Mouse (Mus musculus) ES-Bruce4 (cell line): ENCODE measurements around the gene Chst12.

Source experiments
- CTCF ChIP-seq: IDR thresholded peaks from one replicate; pipeline ENCODE4 v1.8.1; 2011; ENCODE audit warnings: low read depth, low read length
- EP300 ChIP-seq: IDR thresholded peaks from 2 replicates; pipeline ENCODE4 v1.6.1; 2011; ENCODE audit warnings: low read depth, low read length; ENCODE audit not compliant: insufficient read depth
- POLR2A ChIP-seq: IDR thresholded peaks from one replicate; pipeline ENCODE4 v1.8.1; 2011; ENCODE audit warnings: low read length; ENCODE audit not compliant: insufficient read depth

- TF ChIP-seq EP300 (no peak), POLR2A (no peak), CTCF (peak; percentile 61)
These were observed 33.0 kb upstream of the Chst12 start for GRCm38 (mm10) chr5:140472336-140472735.
